Mouse (Mus musculus) lung, postnatal 0 days (tissue): ENCODE measurements around the gene Afap1. TPM values are rescaled to one million over a fixed set of nuclear protein-coding genes. Genes with fewer than 3 reads are reported as not detected.

Experiments
- ATAC-seq: fragments of 200-750 bp; cut with Nextera tagmentation; 2 replicates; pipeline ENCODE4 v1.8.0; 2017; ENCODE audit warnings: moderate library complexity
- DNase-seq: peaks from one replicate; pipeline ENCODE4 v3.0.0-alpha.2; 2016; ENCODE audit warnings: low spot score
- H3K27ac ChIP-seq: fragments of 300-500 bp; sonication (generic); 2 replicates; pipeline ENCODE4 v1.5.1; 2014; ENCODE audit warnings: antibody characterized with exemption, mild to moderate bottlenecking, low read length, mixed read lengths
- H3K27me3 ChIP-seq: fragments of 300-500 bp; sonication (generic); replicated peaks from 2 replicates; pipeline ENCODE4 v1.6.1; 2014; ENCODE audit warnings: low read length, mixed read lengths; ENCODE audit not compliant: insufficient read depth
- H3K36me3 ChIP-seq: fragments of 300-500 bp; sonication (generic); 2 replicates; pipeline ENCODE4 v1.6.1; 2014; ENCODE audit warnings: low read length, mixed read lengths; ENCODE audit not compliant: insufficient read depth
- H3K4me1 ChIP-seq: fragments of 300-500 bp; sonication (generic); 2 replicates; pipeline ENCODE4 v1.6.1; 2014; ENCODE audit warnings: antibody characterized with exemption, low read depth, low read length, mixed read lengths; ENCODE audit not compliant: insufficient read depth
- H3K4me2 ChIP-seq: fragments of 300-500 bp; sonication (generic); replicated peaks from 2 replicates; pipeline ENCODE4 v1.6.1; 2014; ENCODE audit warnings: low read depth, mild to moderate bottlenecking, low read length, moderate library complexity, mixed read lengths
- H3K4me3 ChIP-seq: fragments of 300-500 bp; sonication (generic); 2 replicates; pipeline ENCODE4 v1.5.1; 2014; ENCODE audit warnings: low read depth, low read length
- H3K9ac ChIP-seq: fragments of 300-500 bp; sonication (generic); replicated peaks from 2 replicates; pipeline ENCODE4 v1.6.1; 2014; ENCODE audit warnings: low read depth, mild to moderate bottlenecking
- H3K9me3 ChIP-seq: fragments of 300-500 bp; sonication (generic); 2 replicates; pipeline ENCODE4 v1.6.1; 2016; ENCODE audit warnings: low read length, mixed read lengths
- CTCF ChIP-seq: IDR thresholded peaks from 2 replicates; pipeline ENCODE4 v1.5.1; 2016; ENCODE audit warnings: antibody characterized with exemption, mild to moderate bottlenecking
- EP300 ChIP-seq: IDR thresholded peaks from 2 replicates; pipeline ENCODE4 v1.6.1; 2016; ENCODE audit warnings: antibody characterized with exemption, mild to moderate bottlenecking, control low read depth
- WGBS: fragments of 180-500 bp; shearing (Covaris S2); extraction: QIAGEN DNeasy Blood & Tissue Kit; methylation state at CpG from one replicate; pipeline ENCODE4 v1.1.7; 2014; 5-methylcytosine and 5-hydroxymethylcytosine counted together
- polyA plus RNA-seq: library from polyadenylated mRNA; unstranded; fragments of >200 nt; fragmentation: Nextera tagmentation; extraction: Ambion mirVana; gene quantifications from 2 replicates; pipeline ENCODE4 v1.2.1, GENCODE M21; 2015

The Afap1 gene
- polyA plus RNA-seq, 1 experiment from 2014 or later, result 12.9 TPM

GRCm38 (mm10) chr5:35947427-35947826 is 54.3 kb downstream of the Afap1 start:
- Histone ChIP-seq H3K9me3 (no peaks in the 10 kb centered on the region), H3K4me2 (no peak overlapping the region), H3K27ac (peak overlapping the region; percentile 43; the same call in 1 of the 2 replicates), H3K4me1 (no peaks in the 10 kb centered on the region), H3K4me3 (no peak overlapping the region), H3K27me3 (no peaks in the 10 kb centered on the region), H3K9ac (no peak overlapping the region), H3K36me3 (no peaks in the 10 kb centered on the region)
- TF ChIP-seq EP300 (no peak), CTCF (peak; percentile 46)
- DNase-seq (peak; percentile 30), ATAC-seq (no peak)
- WGBS, result 74% methylated on average over 4 of the region's 4 CpGs

- WGBS, result 72% methylated on average over 15 of the region's 15 CpGs
- Histone ChIP-seq H3K4me3 (no peak overlapping the region), H3K27me3 (no peaks in the 10 kb centered on the region), H3K36me3 (no peaks in the 10 kb centered on the region), H3K4me1 (no peaks in the 10 kb centered on the region), H3K27ac (peak overlapping the region; percentile 43), H3K9me3 (no peaks in the 10 kb centered on the region), H3K9ac (no peak overlapping the region), H3K4me2 (no peak overlapping the region)
- TF ChIP-seq EP300 (no peak), CTCF (no peak)
- ATAC-seq, result peak; percentile 16
- DNase-seq, result peak; percentile 61
These were observed 55.3 kb downstream of the Afap1 start for GRCm38 (mm10) chr5:35948225-35948975.

- Histone ChIP-seq H3K36me3 (no peaks in the 10 kb centered on the region), H3K4me3 (no peak overlapping the region), H3K27me3 (no peaks in the 10 kb centered on the region), H3K4me2 (no peak overlapping the region), H3K27ac (no peak overlapping the region), H3K9me3 (no peaks in the 10 kb centered on the region), H3K9ac (no peak overlapping the region), H3K4me1 (no peaks in the 10 kb centered on the region)
- 69% methylated on average over 5 of the region's 5 CpGs for WGBS
- ATAC-seq (no peak), DNase-seq (no peak)
- no peak for TF ChIP-seq EP300
- TF ChIP-seq CTCF, result no peak
These were observed 55.9 kb downstream of the Afap1 start for GRCm38 (mm10) chr5:35949061-35949460.

- TF ChIP-seq CTCF, result no peak
- TF ChIP-seq EP300, result no peak
- ATAC-seq (no peak), DNase-seq (no peak)
- Histone ChIP-seq H3K4me1 (no peaks in the 10 kb centered on the region), H3K9ac (no peak overlapping the region), H3K4me3 (no peak overlapping the region), H3K9me3 (no peaks in the 10 kb centered on the region), H3K36me3 (no peaks in the 10 kb centered on the region), H3K27ac (no peak overlapping the region), H3K27me3 (no peaks in the 10 kb centered on the region), H3K4me2 (no peak overlapping the region)
- 88% methylated on average over 7 of the region's 7 CpGs for WGBS
These were observed 57.4 kb downstream of the Afap1 start for GRCm38 (mm10) chr5:35950504-35950903.

- Histone ChIP-seq H3K27me3 (no peaks in the 10 kb centered on the region), H3K4me1 (no peaks in the 10 kb centered on the region), H3K4me2 (no peak overlapping the region), H3K9me3 (no peaks in the 10 kb centered on the region), H3K4me3 (no peak overlapping the region), H3K9ac (no peak overlapping the region), H3K36me3 (peaks cover 6% of the 10 kb centered on the region; the same call in 1 of the 2 replicates), H3K27ac (no peak overlapping the region)
- DNase-seq (no peak), ATAC-seq (no peak)
- TF ChIP-seq EP300 (no peak), CTCF (no peak)
- WGBS, result 76% methylated on average over 12 of the region's 12 CpGs
These were observed 61.1 kb downstream of the Afap1 start for GRCm38 (mm10) chr5:35954055-35954718.

GRCm38 (mm10) chr5:35956268-35956667 is 63.1 kb downstream of the Afap1 start:
- Histone ChIP-seq H3K27me3 (no peaks in the 10 kb centered on the region), H3K4me2 (no peak overlapping the region), H3K9me3 (no peaks in the 10 kb centered on the region), H3K4me3 (no peak overlapping the region), H3K4me1 (no peaks in the 10 kb centered on the region), H3K27ac (no peak overlapping the region), H3K36me3 (peaks cover 6% of the 10 kb centered on the region; the same call in 1 of the 2 replicates), H3K9ac (no peak overlapping the region)
- DNase-seq, result no peak
- TF ChIP-seq CTCF, result no peak
- TF ChIP-seq EP300, result no peak
- WGBS, result 74% methylated on average over 1 of the region's 1 CpGs
- ATAC-seq, result no peak
